Comparison of ENCODE assay signal across 21 mouse cellular contexts in the genomic region with DNA sequence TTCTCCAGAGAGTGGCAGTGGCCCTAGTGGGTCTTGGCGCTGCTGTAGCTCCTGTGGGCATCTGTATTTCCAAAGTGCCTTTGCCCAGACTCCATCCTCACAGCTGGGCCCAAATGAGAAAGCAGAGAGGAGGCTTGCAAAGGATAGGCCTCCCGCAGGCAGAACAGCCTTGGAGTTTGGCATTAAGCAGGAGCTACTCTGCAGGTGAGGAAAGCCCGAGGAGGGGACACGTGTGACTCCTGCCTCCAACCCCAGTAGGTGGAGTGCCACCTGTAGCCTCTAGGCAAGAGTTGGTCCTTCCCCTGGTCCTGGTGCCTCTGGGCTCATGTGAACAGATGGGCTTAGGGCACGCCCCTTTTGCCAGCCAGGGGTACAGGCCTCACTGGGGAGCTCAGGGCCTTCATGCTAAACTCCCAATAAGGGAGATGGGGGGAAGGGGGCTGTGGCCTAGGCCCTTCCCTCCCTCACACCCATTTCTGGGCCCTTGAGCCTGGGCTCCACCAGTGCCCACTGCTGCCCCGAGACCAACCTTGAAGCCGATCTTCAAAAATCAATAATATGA. TPM values are rescaled to one million over a fixed set of nuclear protein-coding genes. Genes with fewer than 3 reads are reported as not detected.
DNase-seq lines count a peak whose midpoint lies in the region; ATAC-seq lines count a peak whose summit lies in the region.
"Had no signal": no experiment of that assay in that cellular context is flagged by ENCODE, and none has a peak within 500 bp of the region (broad histone marks: within the 10 kb centered on the region; RNA-seq: fewer than 3 reads in every experiment).

No protein-coding gene starts in this region.

- H3K36me3 ChIP-seq in heart, embryonic 14.5 days (ENCODE audit: control insufficient read depth, insufficient read depth, low read length): 0 out of 2 replicates have a peak, but pooled peaks cover 4% of the 10 kb centered on the region
- no peaks in the 10 kb centered on the region for H3K36me3 ChIP-seq in kidney, embryonic 15.5 days
- no peaks in the 10 kb centered on the region for H3K36me3 ChIP-seq in kidney, embryonic 14.5 days (ENCODE audit: control insufficient read depth, insufficient read depth, low read length)
- no peaks in the 10 kb centered on the region; the same call in 1 of the 2 replicates for H3K36me3 ChIP-seq in lung, embryonic 16.5 days (ENCODE audit: control insufficient read depth, insufficient read depth, low read length)
- H3K36me3 ChIP-seq: hindbrain, embryonic 12.5 days; limb, embryonic 10.5 days; neural tube, embryonic 13.5 days had no signal

- peaks cover 5 to 6% of the 10 kb centered on the region in 2 experiments for H3K4me1 ChIP-seq in heart, embryonic 14.5 days (ENCODE audit: control insufficient read depth in 2 of 2, insufficient read depth in 2 of 2, low read length in 2 of 2)
- H3K4me1 ChIP-seq in kidney, embryonic 15.5 days: peaks cover 17% of the 10 kb centered on the region
- peaks cover 3% of the 10 kb centered on the region; the same call in 1 of the 2 replicates for H3K4me1 ChIP-seq in kidney, embryonic 14.5 days (ENCODE audit: control insufficient read depth, insufficient read depth, low read length)
- peaks cover 24% of the 10 kb centered on the region for H3K4me1 ChIP-seq in lung, embryonic 16.5 days (replicated peaks; ENCODE audit: control insufficient read depth, insufficient read depth, low read length)

- no peak for DNase-seq in heart, postnatal 14 days
- DNase-seq in lung, postnatal 36 days: no peak
- DNase-seq in B cell, adult 2 months: no peak
- DNase-seq: adrenal gland, postnatal 10 days; cerebellum, adult 2 months; cerebellum, postnatal 36 days; gastrocnemius, postnatal 10 days; kidney, adult 18-20 months; liver; midbrain, embryonic 14.5 days had no signal

- H3K9me3 ChIP-seq in heart, embryonic 14.5 days (ENCODE audit: control insufficient read depth, low read length): no peaks in the 10 kb centered on the region
- H3K9me3 ChIP-seq in kidney, embryonic 15.5 days (replicated peaks): no peaks in the 10 kb centered on the region
- H3K9me3 ChIP-seq in kidney, embryonic 14.5 days (ENCODE audit: control insufficient read depth, low read length): no peaks in the 10 kb centered on the region
- H3K9me3 ChIP-seq in lung, embryonic 16.5 days (ENCODE audit: control insufficient read depth, low read length): no peaks in the 10 kb centered on the region
- H3K9me3 ChIP-seq: forebrain, embryonic 13.5 days; hindbrain, embryonic 12.5 days; limb, embryonic 10.5 days; neural tube, embryonic 13.5 days had no signal

- H3K4me2 ChIP-seq in heart, embryonic 14.5 days (ENCODE audit: low read length): peak overlapping the region; percentile 16; the same call in 1 of the 2 replicates
- peak overlapping the region; percentile 27 for H3K4me2 ChIP-seq in kidney, embryonic 15.5 days
- no peak overlapping the region for H3K4me2 ChIP-seq in kidney, embryonic 14.5 days (replicated peaks; ENCODE audit: low read depth, low read length)
- H3K4me2 ChIP-seq in lung, embryonic 16.5 days (ENCODE audit: low read depth, low read length): 0 out of 2 replicates have a peak overlapping the region, but pooled peaks have one; percentile 5
- H3K4me2 ChIP-seq: forebrain, embryonic 13.5 days; hindbrain, embryonic 12.5 days; neural tube, embryonic 13.5 days had no signal

- no peak overlapping the region for H3K27ac ChIP-seq in heart, embryonic 14.5 days (replicated peaks in 1 of 2; ENCODE audit: control insufficient read depth in 1 of 2, insufficient read depth in 1 of 2, low read depth in 2 of 2, low read length in 2 of 2)
- no peak overlapping the region for H3K27ac ChIP-seq in kidney, embryonic 15.5 days
- H3K27ac ChIP-seq in kidney, embryonic 14.5 days (ENCODE audit: low read depth, low read length): no peak overlapping the region
- no peak overlapping the region for H3K27ac ChIP-seq in lung, embryonic 16.5 days (ENCODE audit: low read length)
- H3K27ac ChIP-seq: forebrain, embryonic 13.5 days; hindbrain, embryonic 12.5 days; layer of hippocampus, adult 2 months; limb, embryonic 10.5 days; neural tube, embryonic 13.5 days had no signal

- H3K4me3 ChIP-seq in heart, embryonic 14.5 days (ENCODE audit: control insufficient read depth in 1 of 2, insufficient read depth in 1 of 2, low read depth in 1 of 2, low read length in 2 of 2): no peak overlapping the region
- H3K4me3 ChIP-seq in kidney, embryonic 15.5 days (replicated peaks): no peak overlapping the region
- no peak overlapping the region for H3K4me3 ChIP-seq in kidney, embryonic 14.5 days (ENCODE audit: low read length)
- H3K4me3 ChIP-seq in lung, embryonic 16.5 days (ENCODE audit: low read length): no peak overlapping the region
- H3K4me3 ChIP-seq: forebrain, embryonic 13.5 days; hindbrain, embryonic 12.5 days; layer of hippocampus, adult 2 months; limb, embryonic 10.5 days; megakaryocyte, embryonic 14.5 days; neural tube, embryonic 13.5 days had no signal

- no peak overlapping the region for H3K9ac ChIP-seq in heart, embryonic 14.5 days (ENCODE audit: low read length)
- no peak overlapping the region for H3K9ac ChIP-seq in kidney, embryonic 15.5 days
- no peak overlapping the region for H3K9ac ChIP-seq in kidney, embryonic 14.5 days (ENCODE audit: low read depth, low read length)
- no peak overlapping the region for H3K9ac ChIP-seq in lung, embryonic 16.5 days (ENCODE audit: low read length)
- H3K9ac ChIP-seq: forebrain, embryonic 13.5 days; hindbrain, embryonic 12.5 days; neural tube, embryonic 13.5 days had no signal

- no peak for ATAC-seq in heart, embryonic 14.5 days (ENCODE audit: insufficient number of reproducible peaks, insufficient read depth, low FRiP score, low read depth)
- no peak for ATAC-seq in kidney, embryonic 15.5 days (replicated peaks; ENCODE audit: low FRiP score)
- no peak for ATAC-seq in kidney, embryonic 14.5 days (ENCODE audit: low FRiP score, low TSS enrichment)
- no peak for ATAC-seq in lung, embryonic 16.5 days (ENCODE audit: low read depth)
- ATAC-seq: forebrain, embryonic 13.5 days had no signal

- WGBS in heart, embryonic 14.5 days: 68% methylated on average over 7 of the region's 7 CpGs
- WGBS in kidney, embryonic 15.5 days: 76% methylated on average over 7 of the region's 7 CpGs
- 78% methylated on average over 7 of the region's 7 CpGs for WGBS in kidney, embryonic 14.5 days
- 71% methylated on average over 7 of the region's 7 CpGs for WGBS in lung, embryonic 16.5 days

- peaks cover 25% of the 10 kb centered on the region for H3K27me3 ChIP-seq in heart, embryonic 14.5 days (ENCODE audit: control insufficient read depth, insufficient read depth, low read length)
- H3K27me3 ChIP-seq in kidney, embryonic 15.5 days: peaks cover 24% of the 10 kb centered on the region
- peaks cover 13% of the 10 kb centered on the region for H3K27me3 ChIP-seq in kidney, embryonic 14.5 days (ENCODE audit: control insufficient read depth, insufficient read depth, low read length)
- no peaks in the 10 kb centered on the region for H3K27me3 ChIP-seq in lung, embryonic 16.5 days (ENCODE audit: control insufficient read depth, insufficient read depth, low read depth, low read length)

- intact Hi-C loops in heart, postnatal 14 days (cut with DNase I): no loop called here

RNA-seq across cellular contexts. Expression of gene Dll4, which starts 9.5 kb away (rescaled TPM):
- polyA plus RNA-seq in heart, embryonic 14.5 days (2014; fragmentation: Nextera tagmentation; extraction: Ambion mirVana): 6.9 and 8.8 TPM in 2 replicates
- 10 to 100 TPM; 19.5 to 22.3 TPM for total RNA-seq in heart, postnatal 14 days (2021)
- polyA plus RNA-seq in kidney, embryonic 15.5 days (2015; fragmentation: Nextera tagmentation; extraction: Ambion mirVana): 9.9 and 10.5 TPM in 2 replicates
- 4.9 and 8.3 TPM in 2 replicates for polyA plus RNA-seq in kidney, embryonic 14.5 days (2014; fragmentation: Nextera tagmentation; extraction: Ambion mirVana)
- polyA plus RNA-seq in lung, embryonic 16.5 days (2015; fragmentation: Nextera tagmentation; extraction: Ambion mirVana): 14.6 and 17.8 TPM in 2 replicates
- total RNA-seq: granulocyte monocyte progenitor cell, adult 5-6 weeks had no signal

RNA-seq across cellular contexts. Expression of gene Chac1, which starts 16.0 kb away (rescaled TPM):
- 0.32 and 0.67 TPM in 2 replicates for polyA plus RNA-seq in heart, embryonic 14.5 days (2014; fragmentation: Nextera tagmentation; extraction: Ambion mirVana)
- total RNA-seq in heart, postnatal 14 days (2021): 10 to 100 TPM; 12.8 to 13.0 TPM
- polyA plus RNA-seq in kidney, embryonic 15.5 days (2015; fragmentation: Nextera tagmentation; extraction: Ambion mirVana): 0.91 and 0.98 TPM in 2 replicates
- polyA plus RNA-seq in kidney, embryonic 14.5 days (2014; fragmentation: Nextera tagmentation; extraction: Ambion mirVana): 0.38 and 1.0 TPM in 2 replicates
- polyA plus RNA-seq in lung, embryonic 16.5 days (2015; fragmentation: Nextera tagmentation; extraction: Ambion mirVana): 1.1 and 1.7 TPM in 2 replicates
- total RNA-seq: granulocyte monocyte progenitor cell, adult 5-6 weeks had no signal

RNA-seq across cellular contexts. Expression of gene Vps18, which starts 46.5 kb away (rescaled TPM):
- 7.8 and 8.7 TPM in 2 replicates for polyA plus RNA-seq in heart, embryonic 14.5 days (2014; fragmentation: Nextera tagmentation; extraction: Ambion mirVana)
- 10 to 100 TPM; 12.8 to 13.3 TPM for total RNA-seq in heart, postnatal 14 days (2021)
- polyA plus RNA-seq in kidney, embryonic 15.5 days (2015; fragmentation: Nextera tagmentation; extraction: Ambion mirVana): 17.6 and 19.6 TPM in 2 replicates
- polyA plus RNA-seq in kidney, embryonic 14.5 days (2014; fragmentation: Nextera tagmentation; extraction: Ambion mirVana): 7.1 and 13.3 TPM in 2 replicates
- polyA plus RNA-seq in lung, embryonic 16.5 days (2015; fragmentation: Nextera tagmentation; extraction: Ambion mirVana): 18.8 and 19.5 TPM in 2 replicates
